Mouse (Mus musculus) cortical plate, adult 2 months (tissue): Measurements from ENCODE around the gene Cdip1.
"Not testable (repeated sequence)": the region's sequence is repeated elsewhere in the genome, so short reads cannot be mapped to it uniquely, and the experiment has no call there.

Experiments
- CTCF ChIP-seq: fragments of 200-500 bp; IDR thresholded peaks from 2 replicates; pipeline ENCODE4 v1.5.1; 2011; ENCODE audit warnings: mild to moderate bottlenecking, control low read depth, low read length; ENCODE audit not compliant: insufficient read depth; ENCODE audit errors: extremely low read depth
- POLR2A ChIP-seq: fragments of 200-500 bp; IDR thresholded peaks from 2 replicates; pipeline ENCODE4 v1.6.1; 2011; ENCODE audit warnings: mild to moderate bottlenecking, low read length, control low read depth; ENCODE audit not compliant: insufficient read depth; ENCODE audit errors: extremely low read depth

DNA sequence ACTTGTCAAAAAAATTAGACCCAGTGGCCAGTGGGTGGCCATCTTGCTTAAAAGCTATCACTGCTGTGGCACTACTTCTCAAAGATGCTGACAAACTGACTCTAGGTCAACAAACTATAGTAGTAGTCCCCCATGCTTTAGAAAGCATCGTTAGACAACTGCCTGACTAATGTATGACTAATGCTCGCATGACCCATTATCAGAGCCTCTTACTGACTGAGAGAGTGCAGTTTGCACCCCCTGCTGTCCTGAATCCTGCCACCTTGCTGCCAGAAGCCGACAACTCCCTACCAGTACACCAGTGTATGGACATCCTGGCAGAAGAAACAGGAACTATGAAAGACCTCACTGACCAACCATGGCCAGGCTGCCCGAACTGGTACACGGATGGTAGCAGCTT, 34.4 kb upstream of the Cdip1 start:
- TF ChIP-seq CTCF, POLR2A: not testable (repeated sequence)
